ENCODE assay signal across 14 mouse cellular contexts in the genomic region with DNA sequence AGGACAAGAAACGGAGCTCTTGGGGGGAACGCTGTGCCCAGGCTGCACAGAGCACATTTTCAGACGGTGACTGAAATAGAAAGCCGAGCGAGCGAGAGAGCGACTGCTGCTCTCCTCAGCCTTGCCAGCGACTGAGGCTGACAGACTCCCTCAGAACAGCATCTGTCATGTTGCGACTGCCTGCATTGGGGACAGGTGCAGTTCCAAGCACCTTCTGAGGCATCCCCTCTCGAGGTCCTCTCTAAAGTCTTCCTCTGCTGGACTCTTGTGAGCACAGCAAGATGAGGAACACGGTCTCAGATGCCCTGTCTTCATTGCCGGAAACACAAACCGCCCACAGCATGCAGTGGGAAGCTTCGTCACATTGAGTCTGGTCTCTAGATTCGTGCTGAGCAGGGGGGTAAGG.
DNase-seq lines count a peak whose midpoint lies in the region; ATAC-seq and TF ChIP-seq lines count a peak whose summit lies in the region.
"Had no signal": no experiment of that assay in that cellular context is flagged by ENCODE, and none has a peak within 500 bp of the region (broad histone marks: within the 10 kb centered on the region; RNA-seq: fewer than 3 reads in every experiment).

No protein-coding gene starts in this region.

- H3K4me1 ChIP-seq in intestine, embryonic 15.5 days (replicated peaks), result no peaks in the 10 kb centered on the region
- H3K4me1 ChIP-seq: liver, embryonic 15.5 days had no signal

- H3K36me3 ChIP-seq in intestine, embryonic 15.5 days, result no peaks in the 10 kb centered on the region
- H3K36me3 ChIP-seq: liver, embryonic 15.5 days had no signal

- H3K4me2 ChIP-seq in intestine, embryonic 15.5 days (replicated peaks), result no peak overlapping the region
- H3K4me2 ChIP-seq: heart, embryonic 11.5 days; liver, embryonic 15.5 days had no signal

- no peak overlapping the region for H3K4me3 ChIP-seq in left cerebral cortex, adult 2 months
- no peak overlapping the region for H3K4me3 ChIP-seq in intestine, embryonic 15.5 days (replicated peaks)
- H3K4me3 ChIP-seq: liver, embryonic 15.5 days had no signal

- H3K9me3 ChIP-seq in intestine, embryonic 15.5 days, result no peaks in the 10 kb centered on the region
- H3K9me3 ChIP-seq: liver, embryonic 15.5 days had no signal

- intact Hi-C loops in left cerebral cortex, adult 2 months (cut with DNase I), result loop anchor here (1.0 to 5.0 kb wide), 4 partner anchors 66 to 180 kb away; no protein-coding TSS in a partner anchor

- H3K27ac ChIP-seq in left cerebral cortex, adult 2 months, result peak overlapping the region; percentile 92
- H3K27ac ChIP-seq in intestine, embryonic 15.5 days, result no peak overlapping the region
- H3K27ac ChIP-seq: kidney, postnatal 0 days; liver, embryonic 15.5 days had no signal

- no peak overlapping the region for H3K9ac ChIP-seq in intestine, embryonic 15.5 days
- H3K9ac ChIP-seq: liver, embryonic 15.5 days had no signal

- peak; percentile 83 for DNase-seq in heart, adult 11 months
- DNase-seq in heart, adult 18-20 months, result no peak
- DNase-seq in frontal cortex, postnatal 36 days (ENCODE audit: low spot score in 2 of 2), result peak; percentile 72 to 88
- DNase-seq in left cerebral cortex, adult 2 months (ENCODE audit: extremely low spot score in 1 of 2, low spot score in 2 of 2), result peak; percentile 48 to 68
- peak; percentile 74 to 88 for DNase-seq in right cerebral cortex, postnatal 36 days (ENCODE audit: low spot score in 2 of 2)
- no peak for DNase-seq in adrenal gland, adult 2 months
- DNase-seq in adrenal gland, postnatal 4 days (ENCODE audit: low spot score in 2 of 2), result no peak
- DNase-seq: embryo, embryonic 11 days; thymus, postnatal 4 days had no signal

- 79% methylated on average over 15 of the region's 15 CpGs for WGBS in intestine, embryonic 15.5 days

- TF ChIP-seq CTCF in left cerebral cortex, adult 2 months (IDR thresholded peaks at IDR 0.05), result no peak; the same call in none of the 2 replicates

- ATAC-seq in intestine, embryonic 15.5 days, result no peak

- no peaks in the 10 kb centered on the region for H3K27me3 ChIP-seq in intestine, embryonic 15.5 days (replicated peaks)
- H3K27me3 ChIP-seq: CH12.LX; liver, embryonic 15.5 days had no signal

Comparison
In these comparisons a context has a peak if more than half of its experiments do, and no peak if none do; other contexts are left out.
1. DNase-seq: peak in heart, adult 11 months (single experiment), frontal cortex, postnatal 36 days (2 of 2), left cerebral cortex, adult 2 months (2 of 2) and right cerebral cortex, postnatal 36 days (2 of 2); none in heart, adult 18-20 months (0 of 2), adrenal gland, adult 2 months (single experiment) and adrenal gland, postnatal 4 days (0 of 2).